Mouse (Mus musculus): ENCODE results near the gene Nhsl1. TPM values are rescaled to one million over a fixed set of nuclear protein-coding genes. Genes with fewer than 3 reads are reported as not detected.

The Nhsl1 gene
- polyA plus RNA-seq, 1 experiment: 0.20 TPM

DNA sequence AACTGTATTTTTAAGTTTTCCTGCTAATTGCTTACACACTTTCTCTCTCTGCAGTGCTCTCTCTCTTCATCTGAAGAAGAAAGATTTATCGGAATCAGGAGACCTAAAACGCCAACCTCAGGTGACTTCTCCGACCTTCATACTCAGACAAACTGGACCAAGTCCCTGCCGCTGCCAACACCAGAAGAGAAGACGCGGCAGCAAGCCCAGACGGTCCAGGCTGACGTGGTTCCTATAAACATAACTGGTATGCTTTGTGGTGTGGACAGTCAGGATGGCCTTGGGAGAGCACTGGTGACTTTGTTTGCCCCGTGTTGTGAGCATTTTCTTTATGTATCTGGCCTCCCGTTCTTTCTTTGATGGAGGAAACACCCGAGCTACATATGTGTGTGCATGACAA is 192.7 kb downstream of the Nhsl1 start:
- Histone ChIP-seq H3K27ac (ENCODE audit: insufficient read depth, low read depth, low read length) (no peak overlapping the region), H3K4me3 (ENCODE audit: insufficient read depth, low read length) (no peak overlapping the region), H3K4me1 (ENCODE audit: control insufficient read depth, insufficient read depth, low read length) (peaks cover 4% of the 10 kb centered on the region; the same call in 1 of the 2 replicates)
- TF ChIP-seq POLR2A (IDR thresholded peaks at IDR 0.05; ENCODE audit: borderline replicate concordance, low read depth, low read length): no peak

DNA sequence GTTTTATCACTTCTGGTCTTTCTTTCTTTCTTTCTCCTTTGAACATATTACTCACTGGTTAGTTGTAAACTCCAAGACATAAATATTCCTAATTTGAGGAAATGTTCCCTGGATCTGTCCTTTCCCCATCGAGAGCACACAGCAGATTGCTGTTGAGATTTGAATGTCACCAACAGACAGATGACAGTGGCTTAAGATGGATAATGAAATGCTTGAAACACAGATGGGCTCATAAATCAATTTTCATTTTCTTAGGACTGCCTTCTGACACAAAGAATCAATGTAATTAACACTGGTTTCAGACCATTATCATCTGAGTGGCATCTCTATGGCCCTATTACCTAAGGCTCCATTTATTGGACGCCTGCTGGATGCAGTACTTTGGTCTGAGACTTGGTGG is 203.8 kb downstream of the Nhsl1 start:
- Histone ChIP-seq H3K4me1 (ENCODE audit: control insufficient read depth, insufficient read depth, low read length) (no peaks in the 10 kb centered on the region; the same call in 1 of the 2 replicates), H3K27ac (ENCODE audit: insufficient read depth, low read depth, low read length) (no peak overlapping the region), H3K4me3 (ENCODE audit: insufficient read depth, low read length) (no peak overlapping the region)
- no peak for TF ChIP-seq POLR2A (IDR thresholded peaks at IDR 0.05; ENCODE audit: borderline replicate concordance, low read depth, low read length)
- no peak for TF ChIP-seq CTCF (IDR thresholded peaks at IDR 0.05; ENCODE audit: low read depth, low read length)

DNA sequence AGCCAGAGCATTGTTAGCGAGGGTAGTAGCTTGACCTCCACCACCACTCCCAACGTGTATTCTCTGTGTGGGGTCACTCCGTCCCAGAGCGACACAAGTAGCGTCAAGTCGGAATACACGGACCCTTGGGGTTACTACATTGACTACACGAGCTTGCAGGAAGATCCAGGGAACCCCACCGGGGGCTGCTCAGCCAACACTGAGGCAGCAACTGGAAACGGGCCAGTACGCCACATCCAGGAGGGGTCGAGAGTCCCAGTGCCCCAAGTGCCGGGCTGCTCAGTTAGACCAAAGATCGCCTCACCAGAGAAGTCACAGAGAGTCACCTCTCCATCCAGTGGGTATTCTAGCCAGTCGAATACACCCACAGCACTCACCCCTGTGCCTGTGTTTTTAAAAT is 206.5 kb downstream of the Nhsl1 start:
- TF ChIP-seq POLR2A (IDR thresholded peaks at IDR 0.05; ENCODE audit: borderline replicate concordance, low read depth, low read length): no peak
- no peak for TF ChIP-seq CTCF (IDR thresholded peaks at IDR 0.05; ENCODE audit: low read depth, low read length)
- Histone ChIP-seq H3K4me3 (ENCODE audit: insufficient read depth, low read length) (no peak overlapping the region), H3K27ac (ENCODE audit: insufficient read depth, low read depth, low read length) (no peak overlapping the region), H3K4me1 (ENCODE audit: control insufficient read depth, insufficient read depth, low read length) (peaks cover 4% of the 10 kb centered on the region; the same call in 1 of the 2 replicates)

DNA sequence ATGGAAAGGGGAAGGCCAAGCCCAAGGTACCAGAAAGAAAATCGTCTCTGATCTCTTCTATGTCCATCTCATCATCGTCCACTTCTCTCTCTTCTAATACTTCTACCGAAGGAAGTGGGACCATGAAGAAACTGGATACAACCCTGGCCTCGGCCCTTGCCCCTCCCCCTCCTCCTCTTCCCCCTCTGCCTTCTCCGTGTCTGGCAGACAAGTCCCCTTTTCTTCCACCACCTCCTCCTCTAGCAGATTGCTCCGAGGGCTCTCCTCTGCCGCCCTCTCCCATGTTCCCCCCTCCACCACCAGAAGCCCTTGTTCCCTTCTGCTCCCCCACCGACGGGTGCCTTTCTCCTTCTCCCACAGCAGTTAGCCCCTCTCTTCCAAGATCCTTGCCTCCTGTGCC is 206.9 kb downstream of the Nhsl1 start:
- Histone ChIP-seq H3K4me1 (ENCODE audit: control insufficient read depth, insufficient read depth, low read length) (peaks cover 4% of the 10 kb centered on the region; the same call in 1 of the 2 replicates), H3K4me3 (ENCODE audit: insufficient read depth, low read length) (no peak overlapping the region), H3K27ac (ENCODE audit: insufficient read depth, low read depth, low read length) (no peak overlapping the region)
- TF ChIP-seq CTCF (IDR thresholded peaks at IDR 0.05; ENCODE audit: low read depth, low read length) (no peak), POLR2A (IDR thresholded peaks at IDR 0.05; ENCODE audit: borderline replicate concordance, low read depth, low read length) (no peak)

DNA sequence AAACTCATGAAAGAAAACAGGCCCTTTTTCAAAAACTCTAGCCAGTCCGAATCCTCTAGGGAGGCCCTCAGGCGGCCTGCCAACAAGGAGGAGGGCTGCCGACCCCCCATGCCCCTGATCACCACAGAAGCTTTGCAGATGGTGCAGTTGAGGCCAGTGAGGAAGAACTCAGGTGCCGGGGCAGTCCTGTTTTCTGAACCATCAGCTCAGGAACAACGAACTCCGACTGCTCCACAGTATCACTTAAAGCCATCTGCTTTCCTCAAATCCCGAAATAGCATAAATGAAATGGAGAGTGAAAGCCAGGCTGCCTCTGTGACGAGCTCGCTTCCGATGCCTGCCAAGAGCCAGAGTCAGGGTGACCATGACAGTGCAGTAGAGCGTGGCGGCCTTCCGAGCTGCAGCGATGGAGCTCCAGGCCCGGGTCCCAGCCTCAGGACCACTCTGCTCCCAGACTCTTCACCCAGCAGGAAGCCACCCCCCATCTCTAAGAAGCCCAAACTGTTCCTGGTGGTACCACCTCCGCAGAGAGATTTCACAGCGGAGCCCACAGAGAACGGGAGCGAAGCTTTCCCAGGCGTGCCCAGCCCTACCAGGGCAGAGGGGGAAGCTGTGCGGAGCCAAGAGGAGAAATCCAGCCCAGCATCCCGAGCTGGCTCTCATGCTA is 207.5 kb downstream of the Nhsl1 start:
- TF ChIP-seq POLR2A (IDR thresholded peaks at IDR 0.05; ENCODE audit: borderline replicate concordance, low read depth, low read length) (no peak), CTCF (IDR thresholded peaks at IDR 0.05; ENCODE audit: low read depth, low read length) (no peak)
- Histone ChIP-seq H3K4me1 (ENCODE audit: control insufficient read depth, insufficient read depth, low read length) (peaks cover 4% of the 10 kb centered on the region; the same call in 1 of the 2 replicates), H3K27ac (ENCODE audit: insufficient read depth, low read depth, low read length) (no peak overlapping the region), H3K4me3 (ENCODE audit: insufficient read depth, low read length) (no peak overlapping the region)

DNA sequence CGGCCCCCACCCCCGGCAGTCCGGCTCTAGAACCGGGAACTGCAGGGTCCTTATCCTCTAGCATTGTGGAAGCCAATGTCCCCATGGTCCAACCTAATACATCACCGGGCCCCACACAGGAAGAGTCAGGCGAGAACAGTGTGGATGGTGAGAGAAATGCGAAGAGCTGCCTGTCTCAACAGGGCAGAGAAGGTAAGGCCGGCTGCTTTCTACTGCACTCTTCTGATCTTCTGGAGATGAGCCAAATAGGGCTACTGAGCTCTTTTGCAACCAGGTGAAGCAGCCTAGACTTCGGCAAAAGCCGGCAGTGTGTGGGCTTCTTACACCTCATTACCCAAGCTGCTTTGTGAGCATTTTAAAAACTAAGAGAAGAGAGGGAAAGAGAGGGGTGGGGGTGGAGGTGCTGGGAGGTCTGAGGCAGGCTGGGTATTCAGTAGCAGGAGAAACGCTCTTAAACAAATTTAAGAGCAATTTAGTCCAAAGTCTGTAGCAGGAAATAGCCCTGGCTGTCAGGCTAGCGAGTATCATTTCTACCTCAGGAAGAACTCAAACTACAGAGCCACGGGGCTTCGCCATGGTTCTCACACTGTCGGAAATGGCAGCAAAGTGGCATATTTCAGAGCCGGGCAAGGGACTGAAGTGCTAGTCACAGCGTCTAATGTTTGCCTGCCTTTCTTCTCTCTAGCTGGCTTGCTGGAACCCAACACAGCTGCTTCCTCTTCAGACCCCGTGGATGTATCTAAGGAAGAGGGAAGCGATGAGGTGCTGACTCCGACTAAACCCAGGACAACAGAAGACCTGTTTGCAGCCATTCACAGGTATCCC is 208.3 kb downstream of the Nhsl1 start:
- Histone ChIP-seq H3K27ac (ENCODE audit: insufficient read depth, low read depth, low read length) (no peak overlapping the region), H3K4me3 (ENCODE audit: insufficient read depth, low read length) (peak overlapping the region; percentile 25; the same call in 1 of the 2 replicates), H3K4me1 (ENCODE audit: control insufficient read depth, insufficient read depth, low read length) (peaks cover 4% of the 10 kb centered on the region; the same call in 1 of the 2 replicates)
- TF ChIP-seq POLR2A (IDR thresholded peaks at IDR 0.05; ENCODE audit: borderline replicate concordance, low read depth, low read length) (no peak), CTCF (IDR thresholded peaks at IDR 0.05; ENCODE audit: low read depth, low read length) (no peak)

DNA sequence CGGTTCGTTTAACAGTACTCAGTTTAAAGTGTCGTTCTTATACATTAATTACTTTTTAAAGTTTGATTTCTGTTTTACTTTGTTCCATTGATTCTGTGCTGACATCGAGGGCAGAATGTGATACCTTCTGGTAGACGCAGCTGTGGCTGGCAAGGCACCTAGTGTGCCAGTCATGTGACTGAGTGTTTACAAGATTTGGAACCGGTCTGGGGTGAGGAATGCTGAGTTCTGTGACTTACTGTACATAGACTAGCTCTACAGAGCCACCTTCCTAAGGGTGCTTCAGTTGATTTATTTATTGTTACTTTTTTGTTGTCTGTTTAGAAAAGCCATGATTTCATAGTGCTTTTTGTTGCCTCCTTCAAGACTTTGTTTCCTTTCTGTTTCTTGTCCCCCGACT is 209.0 kb downstream of the Nhsl1 start:
- H3K4me3 ChIP-seq (ENCODE audit: insufficient read depth, low read length): 0 out of 2 replicates have a peak overlapping the region, but pooled peaks have one; percentile 27
- no peak overlapping the region for H3K27ac ChIP-seq (ENCODE audit: insufficient read depth, low read depth, low read length)
- TF ChIP-seq POLR2A (IDR thresholded peaks at IDR 0.05; ENCODE audit: borderline replicate concordance, low read depth, low read length) (no peak), CTCF (IDR thresholded peaks at IDR 0.05; ENCODE audit: low read depth, low read length) (no peak)
- peaks cover 4% of the 10 kb centered on the region; the same call in 1 of the 2 replicates for H3K4me1 ChIP-seq (ENCODE audit: control insufficient read depth, insufficient read depth, low read length)

DNA sequence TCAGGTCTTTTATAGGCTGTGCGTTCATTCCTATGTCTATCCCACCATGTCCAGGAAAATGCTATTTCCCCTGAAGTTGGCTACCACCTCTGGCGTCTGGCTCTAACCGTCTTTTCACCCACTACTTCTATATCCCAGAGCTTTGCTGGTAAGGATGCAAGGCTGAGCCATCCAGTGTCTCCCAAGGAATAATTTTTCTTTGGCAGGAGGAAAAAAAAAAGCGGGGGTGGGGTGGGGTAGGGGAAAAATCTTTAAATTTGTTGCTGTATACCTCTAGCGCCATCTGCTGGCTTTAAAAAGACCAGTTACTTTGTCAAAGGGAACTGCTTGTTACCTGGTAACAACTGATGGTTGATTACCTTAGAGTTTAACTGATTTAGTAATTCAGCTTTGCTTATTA is 209.7 kb downstream of the Nhsl1 start:
- Histone ChIP-seq H3K27ac (ENCODE audit: insufficient read depth, low read depth, low read length) (no peak overlapping the region), H3K4me1 (ENCODE audit: control insufficient read depth, insufficient read depth, low read length) (peaks cover 4% of the 10 kb centered on the region; the same call in 1 of the 2 replicates), H3K4me3 (ENCODE audit: insufficient read depth, low read length) (no peak overlapping the region)
- TF ChIP-seq CTCF (IDR thresholded peaks at IDR 0.05; ENCODE audit: low read depth, low read length) (0 out of 2 replicates have a peak, but pooled peaks have one; percentile 14), POLR2A (IDR thresholded peaks at IDR 0.05; ENCODE audit: borderline replicate concordance, low read depth, low read length) (no peak)

DNA sequence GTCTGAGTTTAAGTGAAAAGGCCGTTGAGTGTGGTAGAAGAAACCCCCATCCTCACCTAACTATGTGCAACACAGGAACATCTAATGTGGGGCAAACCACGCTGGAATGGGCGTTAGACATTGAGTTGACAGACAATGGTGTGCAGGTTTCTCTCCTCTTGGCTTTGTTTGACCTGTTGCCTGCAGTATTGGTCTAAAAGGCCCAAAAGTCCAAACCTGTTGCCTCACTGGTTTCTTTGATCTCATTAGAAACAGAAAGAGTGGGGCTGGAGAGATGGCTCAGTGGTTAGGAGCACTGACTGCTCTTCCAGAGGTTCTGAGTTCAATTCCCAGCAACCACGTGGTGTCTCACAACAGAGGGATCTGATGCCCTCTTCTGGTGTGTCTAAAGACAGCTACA is 210.4 kb downstream of the Nhsl1 start:
- no peak for TF ChIP-seq CTCF (IDR thresholded peaks at IDR 0.05; ENCODE audit: low read depth, low read length)
- no peak for TF ChIP-seq POLR2A (IDR thresholded peaks at IDR 0.05; ENCODE audit: borderline replicate concordance, low read depth, low read length)
- Histone ChIP-seq H3K27ac (ENCODE audit: insufficient read depth, low read depth, low read length) (no peak overlapping the region), H3K4me1 (ENCODE audit: control insufficient read depth, insufficient read depth, low read length) (peaks cover 4% of the 10 kb centered on the region; the same call in 1 of the 2 replicates), H3K4me3 (ENCODE audit: insufficient read depth, low read length) (no peak overlapping the region)

DNA sequence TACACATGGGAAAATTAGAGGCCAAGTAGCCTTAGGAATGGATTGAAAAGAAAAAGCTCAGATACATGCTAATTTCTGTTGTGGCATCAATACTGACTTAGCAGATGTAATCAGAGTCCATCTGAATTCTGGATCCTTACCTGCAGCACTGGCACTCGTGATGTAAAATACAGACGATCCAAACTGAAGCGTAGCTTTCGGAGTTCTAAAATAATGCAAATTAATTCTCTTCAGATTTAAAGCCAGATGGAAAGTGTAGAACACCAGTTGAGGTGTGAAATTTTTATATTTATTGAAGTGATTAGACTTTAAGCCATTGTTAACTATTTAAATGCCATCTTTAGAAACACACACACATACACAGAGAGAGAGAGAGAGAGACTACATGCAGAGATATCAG is 211.4 kb downstream of the Nhsl1 start:
- peaks cover 4% of the 10 kb centered on the region; the same call in 1 of the 2 replicates for H3K4me1 ChIP-seq (ENCODE audit: control insufficient read depth, insufficient read depth, low read length)
- H3K27ac ChIP-seq (ENCODE audit: insufficient read depth, low read depth, low read length): no peak overlapping the region
- TF ChIP-seq POLR2A (IDR thresholded peaks at IDR 0.05; ENCODE audit: borderline replicate concordance, low read depth, low read length) (no peak), CTCF (IDR thresholded peaks at IDR 0.05; ENCODE audit: low read depth, low read length) (no peak)
- no peak overlapping the region for H3K4me3 ChIP-seq (ENCODE audit: insufficient read depth, low read length)
